Mouse (Mus musculus) central nervous system, embryonic 18 days (tissue): ENCODE measurements around the gene Cep19. TPM values are rescaled to one million over a fixed set of nuclear protein-coding genes. Genes with fewer than 3 reads are reported as not detected.

ENCODE experiments used
- polyA plus RNA-seq: library from polyadenylated mRNA; depleted of rRNA; stranded (reverse); fragments of >200 nt; gene quantifications from 2 replicates; pipeline ENCODE4 v1.2.3, GENCODE M21; 2012; rRNA removed

Cep19 gene
- 34.8 and 39.6 TPM in 2 replicates for polyA plus RNA-seq

GRCm38 (mm10) chr16:32099638-32100150 lies at the start of gene Cep19, which contains the start of gene Pigx:
Gene Cep19 (plus strand): TSS chr16:32099800.
Gene Pigx (minus strand): TSS chr16:32099740.

GRCm38 (mm10) chr16:32078991-32079511 lies 20.5 kb upstream of the Cep19 start, which contains the start of gene Pak2:
Gene Pak2 (minus strand): TSS chr16:32079342.

Other genes with a start within 250 kb of the Cep19 start
- 0.23 and 0.32 TPM in 2 replicates for gene Meltf, start 221.0 kb upstream of the Cep19 start, polyA plus RNA-seq
- gene Pigz, start 165.9 kb upstream of the Cep19 start, polyA plus RNA-seq, result 2.3 and 2.6 TPM in 2 replicates
- 86.2 and 88.4 TPM in 2 replicates for gene 0610012G03Rik, start 151.3 kb upstream of the Cep19 start, polyA plus RNA-seq
- gene Ncbp2, start 151.3 kb upstream of the Cep19 start, polyA plus RNA-seq, result 121 and 134 TPM in 2 replicates
- 19.5 and 19.9 TPM in 2 replicates for gene Senp5, start 96.5 kb upstream of the Cep19 start, polyA plus RNA-seq
- 27.0 and 28.0 TPM in 2 replicates for gene Pak2, start 20.5 kb upstream of the Cep19 start, polyA plus RNA-seq
- gene Pigx, start 60 bp upstream of the Cep19 start, polyA plus RNA-seq, result 73.2 and 76.4 TPM in 2 replicates
- 5.1 and 5.8 TPM in 2 replicates for gene Nrros, start 65.8 kb downstream of the Cep19 start, polyA plus RNA-seq
- not detected in 2 replicates for gene Bex6, start 80.0 kb downstream of the Cep19 start, polyA plus RNA-seq
- 29.3 and 30.6 TPM in 2 replicates for gene Fbxo45, start 147.4 kb downstream of the Cep19 start, polyA plus RNA-seq
- 9.0 and 9.5 TPM in 2 replicates for gene Wdr53, start 147.4 kb downstream of the Cep19 start, polyA plus RNA-seq
- gene Smco1, start 171.7 kb downstream of the Cep19 start, polyA plus RNA-seq, result not detected in 2 replicates
- gene Rnf168, start 177.7 kb downstream of the Cep19 start, polyA plus RNA-seq, result 16.9 and 17.8 TPM in 2 replicates
- gene Ubxn7, start 232.5 kb downstream of the Cep19 start, polyA plus RNA-seq, result 23.3 and 24.1 TPM in 2 replicates